ENCODE assay signal across 13 mouse cellular contexts in the genomic region with DNA sequence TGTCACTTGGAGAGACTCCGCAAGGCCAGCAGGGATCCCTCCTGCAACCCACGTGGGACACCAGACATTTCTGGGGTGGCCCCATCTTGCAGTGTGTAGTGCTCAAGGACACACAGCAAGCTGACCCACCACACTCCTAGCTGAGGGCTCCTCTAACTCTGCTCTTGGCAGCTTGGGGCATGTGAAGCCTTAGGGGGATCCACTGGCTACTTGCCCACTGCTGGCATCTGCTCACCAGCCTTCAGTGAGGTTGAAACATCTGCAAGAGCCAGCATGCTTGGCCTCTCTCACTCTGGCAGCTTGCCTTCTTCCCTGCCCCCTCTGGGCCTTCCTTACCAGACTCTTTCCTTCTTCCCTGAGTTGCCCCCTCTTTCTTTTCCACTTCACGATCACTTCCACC.
DNase-seq lines count a peak whose midpoint lies in the region.
"Had no signal": no experiment of that assay in that cellular context is flagged by ENCODE, and none has a peak within 500 bp of the region (broad histone marks: within the 10 kb centered on the region; RNA-seq: fewer than 3 reads in every experiment).

No protein-coding gene starts in this region.

- peaks cover 15% of the 10 kb centered on the region for H3K4me1 ChIP-seq in limb, embryonic 10.5 days

- no peaks in the 10 kb centered on the region for H3K9me3 ChIP-seq in limb, embryonic 10.5 days (replicated peaks)

- peak; percentile 70 to 79 for DNase-seq in cerebellum, postnatal 14 days
- no peak for DNase-seq in cerebellum, adult 8-10 months
- peak; percentile 95 for DNase-seq in left cerebral cortex, postnatal 4 days
- DNase-seq in left cerebral cortex, postnatal 25 days (ENCODE audit: low spot score in 2 of 2) = no peak
- DNase-seq in adrenal gland, postnatal 36 days = peak; percentile 9 to 44
- DNase-seq in limb, embryonic 10.5 days (ENCODE audit: low spot score) = no peak
- DNase-seq in natural killer cell, adult 2 months (ENCODE audit: low spot score in 2 of 2) = no peak
- no peak for DNase-seq in ovary, postnatal 14 days (ENCODE audit: low spot score)
- DNase-seq: cerebellum, adult 9-11 months; heart, postnatal 4 days; lung, postnatal 4 days; thymus, postnatal 36 days had no signal

- H3K27me3 ChIP-seq in limb, embryonic 10.5 days (ENCODE audit: low read depth, poor library complexity, severe bottlenecking) = 0 out of 2 replicates have a peak, but pooled peaks cover 6% of the 10 kb centered on the region

- intact Hi-C loops in left cerebral cortex, postnatal 4 days (cut with DNase I) = no loop called here
- intact Hi-C loops in left cerebral cortex, postnatal 25 days (cut with DNase I) = no loop called here

- no peak overlapping the region for H3K4me3 ChIP-seq in limb, embryonic 10.5 days

- peak overlapping the region; percentile 37; the same call in 1 of the 2 replicates for H3K27ac ChIP-seq in limb, embryonic 10.5 days
- H3K27ac ChIP-seq: kidney, postnatal 0 days had no signal

- 69% methylated on average over 3 of the region's 3 CpGs for WGBS in limb, embryonic 10.5 days

- H3K36me3 ChIP-seq in limb, embryonic 10.5 days = no peaks in the 10 kb centered on the region

Comparison
In these comparisons a context has a peak if more than half of its experiments do, and no peak if none do; other contexts are left out.
1. DNase-seq: peak in cerebellum, postnatal 14 days (2 of 2), left cerebral cortex, postnatal 4 days (single experiment) and adrenal gland, postnatal 36 days (2 of 2); none in cerebellum, adult 8-10 months (single experiment), left cerebral cortex, postnatal 25 days (0 of 2), limb, embryonic 10.5 days (single experiment), natural killer cell, adult 2 months (0 of 2) and ovary, postnatal 14 days (single experiment).